Mouse (Mus musculus) thymus, postnatal 14 days (tissue): ENCODE data around the gene Kcnj12.
A peak's percentile ranks its signal among the peaks of the same experiment; 100 is the strongest.

Experiments
- DNase-seq: peaks from one replicate; pipeline ENCODE4 v3.0.0; 2021

Gene Kcnj12

DNA sequence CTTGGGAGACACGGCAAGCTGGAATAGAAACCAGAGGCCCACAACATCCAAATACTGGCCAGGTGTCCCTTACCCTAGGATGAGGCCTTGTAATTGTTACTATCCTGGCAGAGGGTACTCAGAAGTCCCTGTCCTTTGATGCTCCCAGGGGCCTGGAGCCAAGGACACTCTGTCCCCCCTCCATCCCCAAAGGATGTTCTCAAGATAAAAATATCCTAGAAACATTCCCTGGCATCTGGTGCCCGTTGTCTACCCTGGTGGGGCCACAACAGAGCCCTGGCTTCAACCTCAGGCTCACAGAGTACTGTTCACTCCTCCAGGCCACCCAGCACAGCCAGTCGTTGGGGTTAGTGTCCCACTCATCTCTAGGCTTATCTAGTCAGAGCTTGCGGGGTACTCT, 38.3 kb downstream of the Kcnj12 start:
- DNase-seq: no peak

- DNase-seq: no peak
These were observed 40.4 kb downstream of the Kcnj12 start for GRCm38 (mm10) chr11:61062548-61063461.

DNA sequence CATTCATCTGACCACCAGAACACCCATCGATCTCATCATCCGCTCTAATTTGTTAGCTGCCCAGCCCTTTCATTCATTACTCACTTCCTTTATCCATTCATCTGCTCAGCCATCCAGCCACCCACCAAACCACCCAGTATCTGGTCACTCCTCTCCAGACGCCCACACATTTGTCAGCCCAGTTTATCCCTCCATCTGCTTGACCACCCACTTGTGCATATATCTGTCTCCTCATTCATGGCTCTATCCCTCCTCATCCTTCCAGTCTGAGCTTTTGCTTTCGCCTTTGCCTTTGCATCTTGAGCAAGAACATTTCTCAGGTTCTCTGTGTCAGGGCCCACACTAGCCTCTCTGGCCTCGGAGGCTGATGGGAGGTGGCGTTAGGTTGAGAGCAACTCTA, 41.1 kb downstream of the Kcnj12 start:
- no peak for DNase-seq

- no peak for DNase-seq
These were observed 43.3 kb downstream of the Kcnj12 start for GRCm38 (mm10) chr11:61065620-61066019.

DNA sequence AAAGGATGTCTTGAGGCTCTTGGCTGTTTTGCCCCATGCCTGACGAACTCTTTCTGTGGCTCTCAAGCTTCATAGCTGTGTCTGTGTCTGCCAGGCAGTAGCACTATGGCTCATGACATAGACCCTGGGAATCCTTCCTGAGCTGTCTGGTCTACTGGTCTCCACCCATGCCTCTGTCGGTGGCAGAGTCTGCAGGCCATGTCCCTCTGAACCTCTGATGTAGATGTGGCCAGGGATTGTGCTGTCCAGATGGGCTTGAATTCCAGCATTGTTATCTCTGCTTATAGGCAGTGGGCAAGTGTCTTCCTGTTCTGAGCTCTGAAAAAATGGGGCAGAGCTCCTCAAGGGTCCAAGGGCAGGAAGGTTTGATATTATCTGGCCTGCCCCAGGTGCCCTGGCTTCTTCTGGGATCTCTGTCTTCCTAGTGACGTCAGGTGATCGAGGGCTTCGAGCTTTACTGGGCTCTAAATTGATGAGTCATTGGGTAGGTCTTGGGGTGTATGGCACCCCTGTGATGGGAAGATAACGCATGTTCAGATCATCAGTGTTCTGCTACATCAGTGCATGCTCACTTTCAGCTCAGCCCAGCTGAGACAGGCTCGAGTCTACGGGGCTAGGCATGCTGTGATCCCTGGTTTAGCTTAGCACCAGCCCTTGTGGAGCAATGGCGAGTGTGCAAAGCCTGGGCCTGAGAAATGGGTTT, 44.9 kb downstream of the Kcnj12 start:
- DNase-seq: no peak

DNA sequence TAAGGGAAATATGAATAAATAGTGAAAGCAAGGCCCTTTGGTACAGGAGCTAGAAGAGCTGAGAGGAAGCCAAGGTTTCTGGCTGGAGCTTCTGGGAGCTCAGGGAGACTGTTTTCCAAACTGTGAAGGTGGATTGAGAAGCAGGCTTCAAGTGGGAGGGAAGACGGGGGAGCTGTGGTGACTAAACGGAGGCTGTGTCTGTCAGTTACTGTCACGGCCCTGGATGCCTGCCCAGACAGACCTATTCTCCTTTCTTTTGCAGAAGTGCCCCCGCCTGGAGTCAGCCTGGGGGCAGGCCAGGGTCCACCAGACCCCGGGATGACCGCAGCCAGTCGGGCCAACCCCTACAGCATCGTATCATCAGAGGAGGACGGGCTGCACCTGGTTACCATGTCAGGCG, 46.5 kb downstream of the Kcnj12 start:
- DNase-seq: no peak

- no peak for DNase-seq
These were observed 47.3 kb downstream of the Kcnj12 start for GRCm38 (mm10) chr11:61069645-61070044.

GRCm38 (mm10) chr11:61074646-61075317, 52.4 kb downstream of the Kcnj12 start:
- no peak for DNase-seq

DNA sequence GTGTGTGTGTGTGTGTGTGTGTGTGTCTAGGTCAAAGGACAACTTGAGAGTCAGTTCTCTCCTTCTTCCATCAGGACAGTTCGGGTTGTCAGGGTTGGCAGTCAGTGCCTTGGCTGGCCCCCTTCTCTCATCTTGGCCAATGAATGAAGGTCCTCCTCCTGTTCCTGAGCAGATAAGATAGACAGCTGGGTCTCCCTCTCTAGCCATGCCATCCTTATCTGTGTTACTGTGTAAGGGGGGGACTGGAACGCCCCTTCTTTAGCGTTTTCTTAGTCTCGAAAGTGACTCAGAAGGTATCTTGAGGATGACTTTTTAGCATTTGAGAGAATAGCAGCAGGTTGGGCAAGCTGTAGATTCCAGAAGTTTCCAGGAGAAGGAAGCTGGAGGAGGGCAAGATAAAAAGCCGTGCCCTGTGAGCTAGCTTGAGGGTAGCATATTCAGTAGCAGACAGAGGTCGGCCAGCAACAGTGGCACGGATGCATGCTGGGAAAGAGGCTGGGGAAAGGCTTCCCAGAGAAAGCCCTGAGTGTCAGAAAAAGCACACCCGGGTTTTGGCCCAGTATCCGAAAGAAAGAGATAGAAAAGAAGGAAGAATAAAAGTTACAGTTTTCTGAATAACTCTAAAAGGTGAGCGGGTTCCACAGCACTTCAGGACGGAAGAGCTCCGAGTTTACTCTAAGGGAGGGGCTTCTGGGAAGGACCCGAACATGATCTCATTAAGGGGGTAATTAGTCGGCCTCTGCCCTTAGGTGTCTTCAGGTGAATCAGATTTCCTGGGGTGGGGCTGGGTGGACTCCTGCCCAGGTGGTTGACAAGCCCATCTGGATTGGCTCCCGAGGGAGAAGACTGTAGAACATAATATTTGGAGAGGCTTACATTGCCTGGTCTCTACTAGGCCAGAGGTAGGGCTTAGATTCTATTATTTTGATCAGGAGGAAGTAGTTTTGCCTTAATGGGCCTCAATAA, 53.3 kb downstream of the Kcnj12 start:
- no peak for DNase-seq

GRCm38 (mm10) chr11:61081624-61082023, 59.3 kb downstream of the Kcnj12 start:
- no peak for DNase-seq

DNA sequence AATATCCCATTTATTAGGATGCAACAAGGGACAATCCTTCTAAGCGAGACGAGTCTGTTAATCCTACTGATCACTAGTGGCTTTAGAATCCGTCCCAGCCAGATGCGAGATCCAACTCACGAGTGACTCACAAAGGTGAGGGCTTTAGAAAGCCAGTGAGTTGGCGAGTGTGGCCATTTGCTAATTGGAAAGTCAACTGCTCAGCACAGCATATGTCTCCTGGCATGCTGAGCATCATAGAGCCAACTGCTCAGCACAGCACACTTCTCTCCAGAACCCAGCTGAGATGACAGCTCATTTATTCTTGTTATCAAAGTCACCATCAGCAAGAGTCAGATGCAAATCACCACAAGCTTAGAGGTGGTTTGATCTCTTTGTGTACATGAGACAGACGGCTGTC, 67.8 kb downstream of the Kcnj12 start:
- DNase-seq: no peak

GRCm38 (mm10) chr11:61091192-61091591, 68.8 kb downstream of the Kcnj12 start:
- no peak for DNase-seq

DNA sequence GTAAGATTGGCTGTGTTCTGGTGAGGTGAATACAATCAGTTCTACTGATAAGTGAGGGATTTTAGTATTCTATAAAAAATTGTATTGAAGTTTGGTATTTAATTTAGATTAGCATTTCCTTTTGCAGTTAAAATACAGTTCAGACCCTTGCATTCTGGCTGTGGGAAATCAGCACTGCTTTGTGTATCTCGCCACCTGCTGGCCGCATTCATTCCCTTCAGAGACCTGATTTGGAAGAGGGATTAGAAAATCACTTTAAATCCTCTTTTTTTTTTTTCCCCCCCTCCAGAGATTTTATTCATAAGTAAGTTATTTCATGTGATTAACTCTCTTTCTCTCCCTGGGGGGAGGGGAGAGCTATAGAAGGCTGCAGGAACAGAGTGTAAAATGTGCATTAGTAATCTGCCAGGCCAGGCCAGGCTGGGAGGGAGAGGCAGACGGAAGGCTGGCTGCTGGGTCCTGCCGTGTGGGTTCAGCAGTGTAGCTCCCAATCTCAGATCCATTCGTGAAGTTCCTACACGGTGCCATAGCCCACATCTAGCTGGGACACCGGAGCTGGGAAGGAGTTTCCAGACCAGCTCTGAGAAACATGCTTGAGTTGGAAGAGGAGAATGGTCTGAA, 69.4 kb downstream of the Kcnj12 start:
- DNase-seq: peak; percentile 66

- no peak for DNase-seq
These were observed 75.7 kb downstream of the Kcnj12 start for GRCm38 (mm10) chr11:61098046-61098445.

GRCm38 (mm10) chr11:61102397-61103339, 80.3 kb downstream of the Kcnj12 start:
- no peak for DNase-seq

DNA sequence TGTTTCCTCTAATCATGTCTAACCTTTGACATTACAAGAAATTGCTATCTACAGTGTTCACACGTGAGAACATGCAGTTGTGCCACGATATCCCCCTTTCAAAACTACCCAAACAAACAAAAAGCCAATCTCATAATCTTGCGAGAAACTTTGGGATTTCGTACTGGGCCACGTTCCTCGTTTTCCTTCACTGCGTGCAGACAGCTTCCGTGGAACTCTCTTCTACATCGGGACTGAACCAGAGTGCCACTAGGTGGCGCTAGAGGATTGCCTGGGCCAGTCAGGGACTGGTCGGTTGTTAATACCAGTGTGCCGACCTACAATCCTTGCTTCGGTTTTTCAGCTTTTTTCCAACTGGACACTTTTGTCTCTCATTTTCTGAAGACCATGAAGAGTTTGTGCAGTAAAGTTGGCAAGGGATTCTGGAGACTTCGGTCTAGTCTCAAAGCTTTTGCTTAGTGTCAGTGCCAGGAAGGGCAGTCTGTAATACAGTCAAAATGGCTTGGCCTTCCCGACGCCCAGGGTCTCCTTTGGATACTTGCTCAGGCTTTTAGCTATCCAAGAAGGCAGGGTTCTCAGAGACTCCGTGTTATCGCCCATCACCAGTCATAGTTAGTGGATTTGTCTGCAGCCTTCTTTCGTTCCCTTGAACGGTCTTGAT, 82.0 kb downstream of the Kcnj12 start:
- DNase-seq: peak; percentile 81

- no peak for DNase-seq
These were observed 86.6 kb downstream of the Kcnj12 start for GRCm38 (mm10) chr11:61108911-61109361.

DNA sequence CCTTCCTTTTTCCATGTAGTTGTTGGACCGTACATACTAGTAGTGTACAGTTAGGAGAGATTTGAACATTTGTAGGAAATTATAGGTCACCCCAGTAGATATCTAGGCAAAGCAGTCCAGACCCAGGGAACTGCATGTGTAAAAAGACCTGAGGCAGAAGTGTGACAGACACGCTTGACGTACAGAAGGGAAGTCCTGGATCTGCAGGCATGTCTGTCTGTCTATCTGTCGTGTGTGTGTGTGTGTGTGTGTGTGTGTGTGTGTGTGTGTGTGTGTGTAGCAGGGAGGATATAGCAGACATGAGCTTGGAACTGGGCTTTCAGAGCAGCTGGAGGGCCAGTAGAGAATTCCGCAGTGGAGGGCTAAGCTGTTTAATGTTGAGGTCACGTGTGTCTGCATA, 87.3 kb downstream of the Kcnj12 start:
- DNase-seq: no peak

- no peak for DNase-seq
These were observed 87.7 kb downstream of the Kcnj12 start for GRCm38 (mm10) chr11:61110113-61110512.

DNA sequence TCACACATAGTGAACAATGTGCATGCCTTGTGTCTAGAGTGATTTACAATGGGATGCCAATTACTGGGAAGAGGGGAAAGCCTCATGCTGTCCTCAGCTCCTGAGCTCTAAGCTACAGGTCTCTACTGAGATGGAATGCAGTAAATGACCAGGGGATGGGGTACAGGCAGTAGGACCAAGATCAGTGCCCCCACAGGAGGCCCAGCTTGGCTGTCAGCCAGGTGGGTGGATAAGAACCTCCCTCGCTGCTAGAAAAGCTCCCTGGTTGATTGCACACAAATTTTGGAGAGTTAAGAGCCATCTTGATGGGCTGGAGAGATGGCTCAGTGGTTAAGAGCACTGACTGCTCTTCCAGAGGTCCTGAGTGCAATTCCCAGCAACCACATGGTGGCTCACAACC, 88.6 kb downstream of the Kcnj12 start:
- DNase-seq: no peak
